Mouse (Mus musculus) stomach, embryonic 16.5 days (tissue): ENCODE measurements at regions not wholly inside any gene's neighbourhood (a gene's known extent, or its start where the extent isn't known, plus 50 kb on each side); places are given as distances from the start of the nearest gene placed in this dataset.
"Not testable (repeated sequence)": the region's sequence is repeated elsewhere in the genome, so short reads cannot be mapped to it uniquely, and the experiment has no call there.

Experiments
- ATAC-seq: fragments of 200-750 bp; cut with Nextera tagmentation; 2 replicates; pipeline ENCODE4 v1.8.0; 2017; ENCODE audit warnings: moderate number of reproducible peaks, moderate TSS enrichment; ENCODE audit not compliant: insufficient read depth, low FRiP score
- H3K27ac ChIP-seq: fragments of 300-500 bp; sonication (generic); 2 replicates; pipeline ENCODE4 v1.5.1; 2014; ENCODE audit warnings: low read length
- H3K27me3 ChIP-seq: fragments of 300-500 bp; sonication (generic); 2 replicates; pipeline ENCODE4 v1.6.1; 2014; ENCODE audit warnings: low read length, control low read depth, mixed read lengths; ENCODE audit not compliant: control insufficient read depth, insufficient read depth
- H3K36me3 ChIP-seq: fragments of 300-500 bp; sonication (generic); 2 replicates; pipeline ENCODE4 v1.6.1; 2014; ENCODE audit warnings: low read length; ENCODE audit not compliant: control insufficient read depth, insufficient read depth
- H3K4me1 ChIP-seq: fragments of 300-500 bp; sonication (generic); 2 replicates; pipeline ENCODE4 v1.6.1; 2014; ENCODE audit warnings: low read length, control low read depth, mixed read lengths; ENCODE audit not compliant: control insufficient read depth, insufficient read depth
- H3K4me2 ChIP-seq: fragments of 300-500 bp; sonication (generic); 2 replicates; pipeline ENCODE4 v1.6.1; 2014; ENCODE audit warnings: low read depth, low read length, mixed read lengths
- H3K4me3 ChIP-seq: fragments of 300-500 bp; sonication (generic); replicated peaks from 2 replicates; pipeline ENCODE4 v1.5.1; 2014; ENCODE audit warnings: mild to moderate bottlenecking, low read length
- H3K9ac ChIP-seq: fragments of 300-500 bp; sonication (generic); 2 replicates; pipeline ENCODE4 v1.6.1; 2014; ENCODE audit warnings: low read length
- H3K9me3 ChIP-seq: fragments of 300-500 bp; sonication (generic); replicated peaks from 2 replicates; pipeline ENCODE4 v1.6.1; 2016; ENCODE audit warnings: low read length, control low read depth; ENCODE audit not compliant: control insufficient read depth
- WGBS: fragments of 180-500 bp; shearing (Covaris S2); extraction: QIAGEN DNeasy Blood & Tissue Kit; methylation state at CpG from one replicate; pipeline ENCODE4 v1.1.7; 2014; 5-methylcytosine and 5-hydroxymethylcytosine counted together

GRCm38 (mm10) chrX:70871209-70871608 lies 178.8 kb upstream of the Mamld1 start:
- Histone ChIP-seq H3K9ac (no peak overlapping the region), H3K4me2 (no peak overlapping the region), H3K27ac (no peak overlapping the region), H3K27me3 (no peaks in the 10 kb centered on the region), H3K4me1 (no peaks in the 10 kb centered on the region), H3K36me3 (no peaks in the 10 kb centered on the region), H3K9me3 (no peaks in the 10 kb centered on the region), H3K4me3 (no peak overlapping the region)
- WGBS: 67% methylated on average over 1 of the region's 1 CpGs
- ATAC-seq: no peak

- Histone ChIP-seq H3K9me3 (no peaks in the 10 kb centered on the region), H3K4me2 (no peak overlapping the region), H3K9ac (no peak overlapping the region), H3K36me3 (no peaks in the 10 kb centered on the region), H3K4me3 (no peak overlapping the region), H3K4me1 (no peaks in the 10 kb centered on the region), H3K27ac (no peak overlapping the region), H3K27me3 (no peaks in the 10 kb centered on the region)
- WGBS: 85% methylated on average over 2 of the region's 2 CpGs
- no peak for ATAC-seq
Observed at GRCm38 (mm10) chrX:70881326-70881725, 168.7 kb upstream of the Mamld1 start.

GRCm38 (mm10) chrX:70883461-70883860 lies 166.6 kb upstream of the Mamld1 start:
- Histone ChIP-seq H3K9me3 (no peaks in the 10 kb centered on the region), H3K9ac (no peak overlapping the region), H3K4me1 (no peaks in the 10 kb centered on the region), H3K36me3 (no peaks in the 10 kb centered on the region), H3K4me2 (no peak overlapping the region), H3K27ac (no peak overlapping the region), H3K27me3 (no peaks in the 10 kb centered on the region), H3K4me3 (no peak overlapping the region)
- 55% methylated on average over 2 of the region's 2 CpGs for WGBS
- no peak for ATAC-seq

GRCm38 (mm10) chrX:70894517-70894916 lies 155.5 kb upstream of the Mamld1 start:
- ATAC-seq: no peak
- no peak overlapping the region for H3K9ac ChIP-seq
- no peaks in the 10 kb centered on the region for H3K36me3 ChIP-seq
- no peaks in the 10 kb centered on the region for H3K9me3 ChIP-seq
- no peak overlapping the region for H3K4me3 ChIP-seq
- no peak overlapping the region for H3K27ac ChIP-seq
- H3K4me2 ChIP-seq: no peak overlapping the region
- H3K27me3 ChIP-seq: no peaks in the 10 kb centered on the region
- WGBS: 52% methylated on average over 2 of the region's 2 CpGs
- H3K4me1 ChIP-seq: no peaks in the 10 kb centered on the region

- Histone ChIP-seq H3K27ac (no peak overlapping the region), H3K27me3 (no peaks in the 10 kb centered on the region), H3K36me3 (no peaks in the 10 kb centered on the region), H3K4me2 (no peak overlapping the region), H3K4me1 (no peaks in the 10 kb centered on the region), H3K9me3 (no peaks in the 10 kb centered on the region), H3K9ac (no peak overlapping the region), H3K4me3 (no peak overlapping the region)
- no peak for ATAC-seq
- 60% methylated on average over 4 of the region's 4 CpGs for WGBS
Observed at GRCm38 (mm10) chrX:70895554-70895953, 154.5 kb upstream of the Mamld1 start.

- Histone ChIP-seq H3K4me1 (no peaks in the 10 kb centered on the region), H3K27ac (no peak overlapping the region), H3K36me3 (no peaks in the 10 kb centered on the region), H3K27me3 (no peaks in the 10 kb centered on the region), H3K4me3 (no peak overlapping the region), H3K9me3 (no peaks in the 10 kb centered on the region), H3K4me2 (no peak overlapping the region), H3K9ac (no peak overlapping the region)
- ATAC-seq: peak; percentile 74
- WGBS: 32% methylated on average over 2 of the region's 2 CpGs
Observed at GRCm38 (mm10) chrX:70897110-70897721, 152.8 kb upstream of the Mamld1 start.

- not testable (repeated sequence) for H3K9ac ChIP-seq, H3K27ac ChIP-seq, H3K4me1 ChIP-seq, H3K27me3 ChIP-seq, H3K36me3 ChIP-seq, H3K4me2 ChIP-seq, ATAC-seq, H3K4me3 ChIP-seq, H3K9me3 ChIP-seq
- WGBS: 85% methylated on average over 1 of the region's 1 CpGs
Observed at GRCm38 (mm10) chrX:70898836-70899235, 151.2 kb upstream of the Mamld1 start.

- H3K9ac ChIP-seq: no peak overlapping the region
- no peaks in the 10 kb centered on the region for H3K9me3 ChIP-seq
- no peak overlapping the region for H3K4me2 ChIP-seq
- no peak overlapping the region for H3K27ac ChIP-seq
- ATAC-seq: no peak
- no peak overlapping the region for H3K4me3 ChIP-seq
- no peaks in the 10 kb centered on the region for H3K27me3 ChIP-seq
- 59% methylated on average over 8 of the region's 8 CpGs for WGBS
- H3K36me3 ChIP-seq: no peaks in the 10 kb centered on the region
- H3K4me1 ChIP-seq: no peaks in the 10 kb centered on the region
Observed at GRCm38 (mm10) chrX:70899720-70900479, 150.2 kb upstream of the Mamld1 start.

GRCm38 (mm10) chrX:70925646-70926045 lies 124.4 kb upstream of the Mamld1 start:
- no peaks in the 10 kb centered on the region for H3K36me3 ChIP-seq
- H3K4me2 ChIP-seq: no peak overlapping the region
- ATAC-seq: no peak
- WGBS: 43% methylated on average over 2 of the region's 2 CpGs
- no peak overlapping the region for H3K4me3 ChIP-seq
- H3K9me3 ChIP-seq: no peaks in the 10 kb centered on the region
- no peak overlapping the region for H3K27ac ChIP-seq
- H3K27me3 ChIP-seq: no peaks in the 10 kb centered on the region
- H3K9ac ChIP-seq: no peak overlapping the region
- no peaks in the 10 kb centered on the region for H3K4me1 ChIP-seq
